Mouse (Mus musculus) CH12.LX (cell line): ENCODE measurements around the gene Tstd1. TPM values are rescaled to one million over a fixed set of nuclear protein-coding genes. Genes with fewer than 3 reads are reported as not detected.

Source experiments
- DNase-seq: peaks from one replicate; pipeline ENCODE4 v3.0.0-alpha.2; 2013; ENCODE audit errors: extremely low read depth
- H3K27ac ChIP-seq: 2 replicates; pipeline ENCODE4 v1.5.1; 2012; ENCODE audit warnings: low read depth, mild to moderate bottlenecking, control low read depth, moderate library complexity; ENCODE audit not compliant: insufficient read depth
- H3K27me3 ChIP-seq: replicated peaks from 2 replicates; pipeline ENCODE3; 2012; ENCODE audit warnings: inconsistent platforms
- H3K36me3 ChIP-seq, 2 experiments: replicated peaks in 1 of 2; 2 replicates each; pipeline versions ENCODE3 to v1.6.1; 2012; ENCODE audit warnings: inconsistent platforms in 1 of 2, low read length in 1 of 2, mild to moderate bottlenecking in 1 of 2, mixed read lengths in 1 of 2, moderate library complexity in 1 of 2; ENCODE audit not compliant: control insufficient read depth in 1 of 2, insufficient read depth in 1 of 2
- H3K4me1 ChIP-seq, 2 experiments: 2 replicates each; pipeline ENCODE4 v1.6.1; 2012; ENCODE audit warnings: inconsistent platforms in 1 of 2, moderate library complexity in 1 of 2; ENCODE audit not compliant: insufficient read depth in 2 of 2, control insufficient read depth in 1 of 2
- H3K4me2 ChIP-seq: 2 replicates; pipeline ENCODE4 v1.6.1; 2012; ENCODE audit warnings: low read depth, mild to moderate bottlenecking, control low read depth; ENCODE audit not compliant: poor library complexity, insufficient read depth, severe bottlenecking
- H3K4me3 ChIP-seq, 3 experiments: fragments of 150-350 bp in 1 of 3; sonication (generic) in 1 of 3; replicated peaks in 1 of 3; 2 replicates each; pipeline versions ENCODE3 to v1.5.1; 2011 to 2012; ENCODE audit warnings: low read depth in 2 of 3, low read length in 2 of 3, mild to moderate bottlenecking in 2 of 3, moderate library complexity in 2 of 3, control low read depth in 1 of 3, improper control_type of control experiment in 1 of 3, inconsistent platforms in 1 of 3, mixed read lengths in 1 of 3; ENCODE audit not compliant: poor library complexity in 1 of 3
- H3K79me2 ChIP-seq: replicated peaks from 2 replicates; pipeline ENCODE4 v1.6.1; 2012; ENCODE audit warnings: mild to moderate bottlenecking, moderate library complexity; ENCODE audit not compliant: control insufficient read depth, poor library complexity, insufficient read depth, severe bottlenecking; ENCODE audit errors: extremely low read depth
- H3K9ac ChIP-seq: 2 replicates; pipeline ENCODE4 v1.6.1; 2012; ENCODE audit warnings: low read depth, mild to moderate bottlenecking, control low read depth, moderate library complexity; ENCODE audit not compliant: insufficient read depth
- H3K9me3 ChIP-seq: replicated peaks from 2 replicates; pipeline ENCODE3; 2012; ENCODE audit warnings: low read length, inconsistent platforms, mixed read lengths
- CHD2 ChIP-seq: IDR thresholded peaks from 2 replicates; pipeline ENCODE4 v1.6.1; 2011; ENCODE audit warnings: low read length, improper control_type of control experiment
- JUND ChIP-seq: conservative IDR thresholded peaks from 2 replicates; pipeline ENCODE4 v1.6.1; 2011; ENCODE audit warnings: low read depth, low read length, improper control_type of control experiment
- MAZ ChIP-seq: IDR thresholded peaks from 2 replicates; pipeline ENCODE4 v1.6.1; 2012; ENCODE audit warnings: low read depth, mild to moderate bottlenecking, inconsistent platforms, low read length, improper control_type of control experiment, moderate library complexity
- MYC ChIP-seq: IDR thresholded peaks from 2 replicates; pipeline ENCODE4 v1.6.1; 2011; ENCODE audit warnings: low read depth, mild to moderate bottlenecking, improper control_type of control experiment, low read length
- POLR2A ChIP-seq: IDR thresholded peaks from 2 replicates; pipeline ENCODE4 v1.6.1; 2011; ENCODE audit warnings: low read depth, mild to moderate bottlenecking, improper control_type of control experiment, low read length
- RAD21 ChIP-seq: IDR thresholded peaks from 2 replicates; pipeline ENCODE4 v1.6.1; 2011; ENCODE audit warnings: low read depth, mild to moderate bottlenecking, low read length, improper control_type of control experiment, moderate library complexity
- SIN3A ChIP-seq: IDR thresholded peaks from 2 replicates; pipeline ENCODE4 v1.6.1; 2012; ENCODE audit warnings: low read length, improper control_type of control experiment, inconsistent platforms
- TCF12 ChIP-seq: IDR thresholded peaks from 2 replicates; pipeline ENCODE4 v1.6.1; 2014; ENCODE audit warnings: low read depth, mild to moderate bottlenecking, inconsistent platforms, low read length, improper control_type of control experiment
- USF1 ChIP-seq: IDR thresholded peaks from 2 replicates; pipeline ENCODE4 v1.6.1; 2014; ENCODE audit warnings: low read depth, mild to moderate bottlenecking, inconsistent platforms, low read length, improper control_type of control experiment
- ZC3H11A ChIP-seq: IDR thresholded peaks from 2 replicates; pipeline ENCODE4 v1.6.1; 2012; ENCODE audit warnings: low read depth, mild to moderate bottlenecking, inconsistent platforms, low read length, improper control_type of control experiment
- dilution Hi-C: fragments of 300-500 bp; cut with MboI; formaldehyde crosslinking; loops from 2 replicates; pipeline ENCODE4 v1.14.3; 2020; ENCODE audit warnings: low sequenced_read_pairs; ENCODE audit not compliant: extremely low pct_unique_long_range_greater_than_20kb, extremely low pct_ligation_motif_present
- in situ Hi-C: fragments of 300-500 bp; cut with MboI; formaldehyde crosslinking; loops from 3 replicates; pipeline ENCODE4 v1.14.3; 2019; ENCODE audit warnings: low sequenced_read_pairs, low pct_ligation_motif_present, low pct_unique_long_range_greater_than_20kb, mixed read lengths
- polyA plus RNA-seq: library from polyadenylated mRNA; unstranded; fragments of >175 nt; gene quantifications from 2 replicates; pipeline ENCODE4 v1.2.1, GENCODE M21; 2012; ENCODE audit warnings: low read depth; ENCODE audit not compliant: insufficient read length
- total RNA-seq, 2 experiments: library from RNA; depleted of rRNA; stranded (reverse); fragments of 300-350 nt in 1 of 2; fragments of >200 nt in 1 of 2; gene quantifications; 2 replicates each; pipeline ENCODE4 v1.2.3; 2012 to 2014

Gene Tstd1
- total and polyA plus RNA-seq, 3 experiments = 1.4 to 3.5 (median 2.5) TPM

GRCm38 (mm10) chr1:171457568-171457967 lies 38.9 kb downstream of the Tstd1 start:
- no peak overlapping the region for H3K27ac ChIP-seq
- dilution Hi-C loops (no loop called here), in situ Hi-C loops (no loop called here)
- peaks cover 0 to 12% of the 10 kb centered on the region in 2 experiments; a peak in 2 of 4 replicates for H3K4me1 ChIP-seq
- no peaks in the 10 kb centered on the region for H3K36me3 ChIP-seq
- H3K9me3 ChIP-seq = no peaks in the 10 kb centered on the region
- no peaks in the 10 kb centered on the region for H3K27me3 ChIP-seq
- H3K4me3 ChIP-seq = no peak overlapping the region
- TF ChIP-seq JUND = no peak
- TF ChIP-seq RAD21 = no peak
- TF ChIP-seq MYC = no peak
- no peak overlapping the region for H3K9ac ChIP-seq
- no peaks in the 10 kb centered on the region for H3K79me2 ChIP-seq
- no peak for DNase-seq
- H3K4me2 ChIP-seq = no peak overlapping the region

DNA sequence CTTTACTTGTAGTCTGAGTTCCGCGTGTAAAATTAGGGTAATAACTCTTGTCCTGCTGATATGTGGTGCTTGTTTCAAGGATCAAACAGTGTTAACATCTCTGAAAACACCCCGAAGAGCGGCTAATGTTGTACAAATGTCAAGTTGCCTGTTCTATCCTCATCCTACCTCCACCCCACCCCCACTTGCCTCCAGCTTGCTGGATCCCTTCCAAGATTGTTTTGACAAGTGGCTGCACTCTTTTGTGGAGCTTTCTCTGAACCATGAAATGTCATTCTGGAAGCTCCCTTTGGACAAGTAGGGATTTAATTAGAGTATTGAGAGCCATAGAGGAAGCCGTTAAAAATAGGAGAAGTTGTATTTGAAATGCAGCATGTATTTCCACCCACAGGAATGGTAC lies 41.1 kb downstream of the Tstd1 start:
- in situ Hi-C loops (no loop called here), dilution Hi-C loops (no loop called here)
- DNase-seq = no peak
- Histone ChIP-seq H3K9ac (no peak overlapping the region), H3K36me3 (no peaks in the 10 kb centered on the region), H3K4me1 (peaks cover 0 to 5% of the 10 kb centered on the region in 2 experiments; a peak in 1 of 4 replicates), H3K27ac (no peak overlapping the region), H3K79me2 (no peaks in the 10 kb centered on the region), H3K9me3 (no peaks in the 10 kb centered on the region), H3K4me2 (no peak overlapping the region), H3K4me3 (no peak overlapping the region), H3K27me3 (no peaks in the 10 kb centered on the region)
- TF ChIP-seq ZC3H11A = no peak
- TF ChIP-seq USF1 = no peak

- no peak for DNase-seq
- Histone ChIP-seq H3K4me3 (no peak overlapping the region), H3K4me1 (peaks cover 0 to 3% of the 10 kb centered on the region in 2 experiments; a peak in 1 of 4 replicates), H3K9ac (no peak overlapping the region), H3K9me3 (no peaks in the 10 kb centered on the region), H3K4me2 (no peak overlapping the region), H3K27ac (no peak overlapping the region), H3K27me3 (no peaks in the 10 kb centered on the region), H3K36me3 (no peaks in the 10 kb centered on the region), H3K79me2 (no peaks in the 10 kb centered on the region)
- dilution Hi-C loops = no loop called here
- TF ChIP-seq TCF12 = no peak
- TF ChIP-seq POLR2A = no peak
- TF ChIP-seq MAZ = no peak
- TF ChIP-seq SIN3A = no peak
- TF ChIP-seq CHD2 = no peak
- in situ Hi-C loops = no loop called here
Measured at GRCm38 (mm10) chr1:171460551-171461503, 42.2 kb downstream of the Tstd1 start.
